Mouse (Mus musculus) megakaryocyte, embryonic 14.5 days (primary cell): ENCODE measurements around the gene Hoxc11.

Experiments used
- FLI1 ChIP-seq: IDR thresholded peaks from 2 replicates; pipeline ENCODE4 v1.6.1; 2012; ENCODE audit warnings: low read length, inconsistent platforms, mixed read lengths
- GATA1 ChIP-seq: IDR thresholded peaks from 3 replicates; pipeline ENCODE4 v1.6.1; 2012; ENCODE audit warnings: mixed read lengths, low read length, inconsistent platforms, borderline replicate concordance

DNA sequence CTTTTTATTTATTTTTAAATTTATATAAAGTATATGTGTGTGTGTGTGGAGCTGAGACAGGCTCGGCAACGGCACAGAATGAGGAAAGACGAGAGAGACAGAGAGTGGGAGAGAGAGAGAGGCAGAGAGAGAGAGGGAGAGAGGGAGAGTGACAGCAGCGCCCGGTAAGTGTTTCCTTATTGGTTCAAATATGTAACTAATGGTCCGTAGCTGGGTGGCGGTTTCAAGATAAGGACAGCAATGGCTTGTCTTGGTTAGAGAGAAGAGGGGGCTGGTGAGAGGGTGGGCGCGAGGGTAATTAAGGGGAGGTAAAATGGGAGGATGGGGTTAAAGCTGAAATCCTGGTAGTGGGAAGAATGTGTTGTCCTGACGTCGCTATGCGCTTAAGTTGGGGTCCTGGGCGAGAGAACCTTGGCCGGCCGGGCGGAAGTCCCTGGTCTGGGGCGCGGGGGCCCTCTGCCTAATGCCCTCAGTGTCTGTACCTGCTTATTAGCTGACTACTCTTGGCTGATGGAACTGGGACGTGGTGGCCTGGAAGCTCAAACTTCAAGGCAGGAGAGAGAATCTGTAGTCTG lies 44.5 kb downstream of the Hoxc11 start:
- TF ChIP-seq GATA1 (no peak), FLI1 (no peak)
